Mouse (Mus musculus): ENCODE data around the gene Snx21. TPM values are rescaled to one million over a fixed set of nuclear protein-coding genes. Genes with fewer than 3 reads are reported as not detected.
A peak's percentile ranks its signal among the peaks of the same experiment; 100 is the strongest.
"Not testable (repeated sequence)": the region's sequence is repeated elsewhere in the genome, so short reads cannot be mapped to it uniquely, and the experiment has no call there.

Gene Snx21
- total RNA-seq, 2 experiments from 2014 or later, result 0.43 to 2.1 TPM

- ATAC-seq (replicated peaks; ENCODE audit: low FRiP score, poor library complexity, severe bottlenecking), result no peak
These were observed 6.2 kb downstream of the Snx21 start for GRCm38 (mm10) chr2:164791841-164792261.

- ATAC-seq (replicated peaks; ENCODE audit: low FRiP score, poor library complexity, severe bottlenecking), result 0 out of 2 replicates have a peak, but pooled peaks have one; percentile 6
These were observed 7.0 kb downstream of the Snx21 start for GRCm38 (mm10) chr2:164792400-164793190.

DNA sequence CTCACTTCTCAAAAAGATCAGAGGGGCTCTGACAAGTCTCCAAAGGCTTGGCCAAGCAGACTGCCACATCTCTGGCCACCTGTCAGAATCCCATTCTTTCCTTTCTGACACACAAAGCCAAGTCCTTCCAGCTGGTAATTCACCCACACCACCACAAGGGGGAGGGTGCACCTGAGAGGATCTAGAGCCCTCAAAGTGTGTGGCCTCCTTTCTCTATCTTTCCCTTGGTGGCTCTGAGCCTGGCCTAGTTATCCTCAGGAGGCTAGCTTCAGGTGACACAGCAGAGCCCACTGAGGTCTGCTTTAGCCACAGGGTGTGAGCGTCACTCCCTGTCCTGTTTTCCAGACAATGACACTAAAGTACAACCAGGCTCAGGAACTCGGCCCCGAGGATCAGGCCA lies 7.6 kb downstream of the Snx21 start:
- peak; percentile 59 for ATAC-seq (replicated peaks; ENCODE audit: low FRiP score, poor library complexity, severe bottlenecking)

DNA sequence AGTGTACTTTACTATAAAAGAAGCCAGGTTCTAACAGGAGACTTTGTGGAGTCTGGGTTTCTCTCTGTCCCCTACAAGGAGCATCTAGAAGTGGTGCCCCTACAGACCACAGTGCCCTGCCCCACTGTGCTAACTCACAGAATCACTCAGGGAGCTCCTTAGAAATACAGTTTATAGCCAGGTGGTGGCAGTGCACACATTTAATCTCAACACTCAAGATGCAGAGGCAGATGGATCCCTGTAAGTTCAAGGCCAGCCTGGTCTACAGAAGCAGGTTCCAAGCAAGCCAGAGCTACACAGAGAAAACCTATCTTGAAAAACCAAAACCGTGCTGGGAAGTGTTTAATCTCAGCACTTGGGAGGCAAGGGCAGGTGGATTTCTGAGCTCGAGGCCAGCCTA lies 8.1 kb downstream of the Snx21 start:
- peak; percentile 47; the same call in 1 of the 2 replicates for ATAC-seq (replicated peaks; ENCODE audit: low FRiP score, poor library complexity, severe bottlenecking)

- peak; percentile 72 for ATAC-seq (replicated peaks; ENCODE audit: low FRiP score, poor library complexity, severe bottlenecking)
These were observed 8.7 kb downstream of the Snx21 start for GRCm38 (mm10) chr2:164794293-164794692.

DNA sequence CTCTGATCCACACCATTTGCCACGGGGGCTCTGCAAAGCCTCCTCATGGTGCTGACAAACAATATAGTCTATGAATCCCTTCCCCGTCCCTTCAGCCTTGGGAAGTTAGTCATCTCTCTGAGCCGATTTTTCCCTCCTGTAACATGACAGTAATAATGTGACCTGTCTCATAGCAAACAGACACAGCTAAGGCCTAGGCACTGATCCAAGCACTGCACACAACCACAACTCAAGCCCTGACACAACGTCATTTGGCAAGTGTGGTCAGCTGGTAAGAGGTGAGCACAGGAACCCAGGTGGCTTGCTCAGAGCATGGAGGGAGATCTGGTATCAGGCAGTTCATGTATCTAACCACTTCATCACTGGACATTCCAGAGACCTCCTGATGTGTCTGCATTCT lies 10.2 kb downstream of the Snx21 start:
- ATAC-seq (replicated peaks; ENCODE audit: low FRiP score, poor library complexity, severe bottlenecking), result no peak

DNA sequence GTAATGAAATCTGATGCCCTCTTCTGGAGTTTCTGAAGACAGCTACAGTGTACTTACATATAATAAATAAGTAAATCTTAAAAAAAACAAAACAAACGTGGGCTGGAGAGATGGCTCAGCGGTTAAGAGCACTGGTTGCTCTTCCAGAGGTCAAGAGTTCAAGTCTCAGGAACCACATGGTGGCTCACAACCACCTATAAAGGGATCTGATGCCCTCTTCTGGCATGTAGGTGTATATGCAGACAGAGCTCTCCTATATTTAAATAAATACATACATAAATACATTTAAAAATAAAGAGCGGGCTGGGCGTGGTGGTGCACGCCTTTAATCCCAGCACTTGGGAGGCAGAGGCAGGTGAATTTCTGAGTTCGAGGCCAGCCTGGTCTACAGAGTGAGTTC lies 12.9 kb downstream of the Snx21 start:
- ATAC-seq (replicated peaks; ENCODE audit: low FRiP score, poor library complexity, severe bottlenecking), result not testable (repeated sequence)

DNA sequence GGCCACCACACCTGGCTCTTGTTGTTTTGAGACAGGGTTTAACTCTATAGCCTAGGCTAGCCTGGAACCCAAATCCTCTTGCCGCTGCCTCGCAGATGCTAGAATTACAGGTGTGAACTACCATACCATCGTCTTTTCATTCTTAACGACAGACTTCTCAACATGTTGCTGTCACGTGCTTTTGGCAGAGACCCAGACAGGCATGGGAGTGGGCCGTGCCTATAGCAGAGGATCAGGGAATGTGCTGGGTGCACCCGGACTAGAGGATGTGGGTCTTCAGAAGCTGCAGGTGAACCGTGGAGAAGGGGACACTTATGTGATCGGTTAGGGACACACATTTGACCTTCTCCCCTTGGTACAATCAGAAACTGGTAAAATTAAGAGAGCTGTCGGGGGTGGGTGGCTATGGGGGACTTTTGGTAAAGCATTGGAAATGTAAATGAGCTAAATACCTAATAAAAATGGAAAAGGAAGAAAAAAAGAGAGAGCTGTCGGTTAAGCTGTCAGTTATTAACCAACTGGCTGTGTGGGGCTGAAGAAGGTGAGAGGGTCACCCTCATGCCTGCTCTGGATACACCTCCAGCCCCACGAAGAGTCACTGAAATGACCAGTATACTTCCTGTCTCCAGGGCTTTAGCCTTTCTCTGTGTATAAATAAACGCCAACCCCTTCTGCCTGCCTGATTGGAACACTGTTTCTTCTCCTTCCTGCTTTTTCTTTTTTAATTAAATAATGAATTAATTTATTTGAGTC lies 14.8 kb downstream of the Snx21 start:
- ATAC-seq (replicated peaks; ENCODE audit: low FRiP score, poor library complexity, severe bottlenecking), result no peak

DNA sequence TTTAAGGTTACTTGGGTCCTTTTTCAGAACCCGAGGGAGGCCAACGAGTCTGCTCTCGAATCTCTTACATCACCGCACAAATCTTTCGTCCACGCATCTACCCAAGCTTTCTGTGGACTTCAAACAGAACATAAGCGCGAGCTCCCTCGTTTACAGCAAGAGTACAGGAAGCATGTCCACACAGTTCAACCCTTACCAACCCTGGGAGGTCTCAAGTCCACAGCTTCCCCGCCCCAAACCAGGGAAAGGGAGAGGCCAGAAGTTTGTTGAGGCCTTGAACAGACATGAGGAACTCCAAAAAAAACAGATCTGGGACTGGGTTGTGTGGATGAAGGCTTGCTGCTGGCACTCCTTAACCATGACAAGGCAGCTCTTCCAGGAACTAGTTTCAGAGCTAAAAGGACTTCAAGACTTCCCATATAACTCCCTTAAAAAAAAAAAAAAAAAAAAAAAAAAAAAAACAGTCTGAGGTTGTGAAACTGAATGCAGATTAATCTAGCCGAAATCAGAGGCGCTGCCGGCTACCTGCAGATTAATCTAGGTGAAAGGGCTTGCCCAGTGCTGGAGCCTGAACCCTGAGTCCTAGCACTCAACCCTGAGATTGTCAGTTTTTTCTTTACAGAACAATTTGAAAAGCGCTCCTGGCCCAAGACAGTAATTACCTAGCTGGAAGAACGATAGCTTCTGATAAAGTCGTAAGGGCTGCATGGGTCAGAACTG lies 17.7 kb downstream of the Snx21 start:
- ATAC-seq (replicated peaks; ENCODE audit: low FRiP score, poor library complexity, severe bottlenecking), result no peak

- ATAC-seq (replicated peaks; ENCODE audit: low FRiP score, poor library complexity, severe bottlenecking), result no peak
These were observed 18.3 kb downstream of the Snx21 start for GRCm38 (mm10) chr2:164803921-164804313.

DNA sequence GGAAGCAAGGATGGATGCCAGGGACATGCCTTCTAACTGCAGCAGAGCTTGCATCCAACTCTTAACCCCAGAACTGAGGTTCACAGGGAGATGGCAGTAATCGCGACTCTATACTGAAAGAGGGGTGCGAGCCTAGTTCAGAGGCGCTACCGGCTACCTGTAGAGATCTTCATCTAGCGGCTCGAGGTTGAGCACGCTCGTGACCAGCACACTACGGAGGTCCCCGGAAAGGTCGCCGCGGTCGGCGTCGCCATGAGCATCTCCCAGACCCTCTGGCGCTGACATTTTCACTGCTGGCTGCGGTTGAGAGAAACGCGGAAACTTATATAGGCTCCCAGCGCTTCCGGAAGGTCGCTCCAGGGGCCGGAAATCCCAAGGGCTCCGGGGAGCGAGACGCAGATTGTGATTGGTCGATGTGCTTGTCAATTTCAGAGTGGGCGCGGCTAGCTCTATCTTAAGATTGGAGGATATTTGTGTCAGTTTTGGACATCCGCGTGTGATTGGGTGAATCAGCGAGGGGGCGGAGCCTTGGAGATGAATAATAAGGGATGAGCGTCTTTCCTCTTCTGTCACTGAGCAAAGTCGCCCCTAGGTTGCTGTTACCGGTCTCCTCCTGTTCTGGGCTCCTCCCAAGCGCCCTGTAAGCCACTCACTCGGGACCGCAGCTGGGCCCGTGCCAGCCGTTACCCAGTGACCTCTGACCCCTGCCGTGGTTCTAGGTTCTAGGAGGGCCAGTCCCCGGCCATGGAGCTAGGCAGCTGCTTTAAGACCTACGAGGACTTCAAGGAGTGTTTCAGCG lies 19.1 kb downstream of the Snx21 start, which contains the start of the genes Acot8 and Zswim3:
Acot8 (minus strand) TSS at position 350 of the 799 bp plus-strand sequence.
Zswim3 (plus strand) TSS at position 566 of the 799 bp plus-strand sequence.
- ATAC-seq (replicated peaks; ENCODE audit: low FRiP score, poor library complexity, severe bottlenecking), result peak; percentile 92

DNA sequence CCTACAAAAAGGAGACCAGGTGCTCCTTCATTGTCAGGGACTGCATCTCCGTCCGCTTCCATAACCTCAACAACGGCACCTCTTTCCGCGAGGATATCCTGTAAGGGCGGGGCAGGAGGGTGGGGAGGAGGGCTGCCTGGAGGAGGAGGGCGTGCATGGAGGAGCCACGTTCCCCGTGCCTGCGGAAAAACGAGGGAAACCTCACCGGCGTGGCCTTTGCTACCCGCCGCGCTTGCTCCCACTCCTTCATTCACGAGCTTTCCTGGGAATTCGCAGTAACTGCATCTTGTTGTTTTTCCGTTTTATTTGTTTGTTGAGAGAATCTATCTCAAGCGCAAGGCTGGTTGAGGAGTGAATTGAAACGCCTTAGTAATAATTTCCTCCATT lies 19.7 kb downstream of the Snx21 start:
- peak; percentile 70 for ATAC-seq (replicated peaks; ENCODE audit: low FRiP score, poor library complexity, severe bottlenecking)

GRCm38 (mm10) chr2:164806614-164807013 lies 21.0 kb downstream of the Snx21 start:
- no peak for ATAC-seq (replicated peaks; ENCODE audit: low FRiP score, poor library complexity, severe bottlenecking)

GRCm38 (mm10) chr2:164813557-164813956 lies 27.9 kb downstream of the Snx21 start:
- no peak for ATAC-seq (replicated peaks; ENCODE audit: low FRiP score, poor library complexity, severe bottlenecking)

DNA sequence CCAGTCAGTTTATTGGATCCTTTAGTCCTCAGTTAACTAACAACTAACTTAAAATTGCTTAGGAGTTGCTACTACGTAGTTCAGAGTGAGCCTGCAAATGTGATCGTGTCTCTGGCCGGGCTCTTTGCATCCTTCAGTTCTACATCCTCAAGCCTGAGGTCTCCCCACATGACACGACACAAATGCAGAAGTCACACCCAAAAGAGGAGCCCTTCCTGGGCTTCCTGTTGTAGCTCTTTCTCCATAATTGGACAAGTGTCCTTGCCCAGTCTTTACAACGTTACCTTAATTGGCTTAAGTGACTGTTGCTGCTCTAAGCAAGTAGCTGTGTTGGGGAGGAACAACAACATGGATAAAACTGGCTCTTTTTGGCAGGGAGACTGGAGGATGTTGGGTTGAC lies 29.7 kb downstream of the Snx21 start:
- peak; percentile 59 for ATAC-seq (replicated peaks; ENCODE audit: low FRiP score, poor library complexity, severe bottlenecking)

DNA sequence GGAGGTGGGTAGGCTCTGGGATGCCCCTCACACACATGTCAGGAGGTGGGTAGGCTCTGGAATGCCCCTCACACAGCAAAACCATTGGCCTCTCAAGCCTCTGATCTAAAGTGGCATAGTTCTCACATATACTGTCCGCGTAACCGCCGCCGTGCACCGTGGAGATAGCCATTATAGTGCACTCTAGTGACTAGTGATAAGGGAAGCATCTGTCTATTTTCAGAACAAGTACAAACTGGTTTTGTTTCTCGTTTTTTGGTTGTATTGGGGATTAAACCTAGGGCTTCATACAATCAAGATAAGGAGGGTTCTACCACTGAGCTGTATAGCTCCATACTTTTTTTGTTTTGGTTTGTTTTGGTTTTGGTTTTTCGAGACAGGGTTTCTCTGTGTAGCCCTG lies 30.2 kb downstream of the Snx21 start:
- peak; percentile 66 for ATAC-seq (replicated peaks; ENCODE audit: low FRiP score, poor library complexity, severe bottlenecking)

- no peak for ATAC-seq (replicated peaks; ENCODE audit: low FRiP score, poor library complexity, severe bottlenecking)
These were observed 31.6 kb downstream of the Snx21 start for GRCm38 (mm10) chr2:164817206-164817605.

- ATAC-seq (replicated peaks; ENCODE audit: low FRiP score, poor library complexity, severe bottlenecking), result no peak
These were observed 32.1 kb downstream of the Snx21 start for GRCm38 (mm10) chr2:164817703-164818102.

DNA sequence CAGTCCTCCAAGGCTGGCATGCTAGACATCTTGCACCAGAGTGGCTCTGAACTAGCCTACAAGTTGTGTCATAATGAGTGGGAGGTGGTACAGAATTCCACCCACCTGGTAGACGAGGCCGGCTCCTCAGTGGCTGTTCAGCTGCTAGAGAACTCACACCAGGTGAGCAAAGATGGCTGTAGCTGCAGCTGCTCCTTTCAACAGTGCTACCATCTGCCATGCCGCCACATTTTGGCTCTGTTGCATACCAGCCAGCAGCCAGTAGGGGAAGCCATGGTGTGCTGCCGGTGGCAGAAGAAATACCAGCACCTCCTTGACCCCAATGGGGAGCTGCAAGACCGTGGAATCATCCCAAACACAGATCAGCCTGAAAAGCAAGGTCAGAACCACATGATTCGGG lies 35.4 kb downstream of the Snx21 start:
- ATAC-seq (replicated peaks; ENCODE audit: low FRiP score, poor library complexity, severe bottlenecking), result no peak

Measured in erythroblast, adult 5-6 weeks (primary cell).